Mouse (Mus musculus) lung, adult 2 months (tissue): ENCODE data around the gene Gstp1. TPM values are rescaled to one million over a fixed set of nuclear protein-coding genes. Genes with fewer than 3 reads are reported as not detected.

ENCODE experiments used
- DNase-seq: peaks from one replicate; pipeline ENCODE4 v3.0.0; 2022
- H3K4me1 ChIP-seq: fragments of 200-500 bp; 2 replicates; pipeline ENCODE4 v1.6.1; 2011; ENCODE audit warnings: low read length; ENCODE audit not compliant: control insufficient read depth, insufficient read depth
- H3K4me3 ChIP-seq: fragments of 200-500 bp; replicated peaks from 2 replicates; pipeline ENCODE3; 2011; ENCODE audit warnings: low read depth, mild to moderate bottlenecking, control low read depth, low read length; ENCODE audit errors: extremely low read depth
- CTCF ChIP-seq: fragments of 200-500 bp; IDR thresholded peaks from 2 replicates; pipeline ENCODE4 v1.5.1; 2011; ENCODE audit warnings: mild to moderate bottlenecking, low read length, control low read depth; ENCODE audit not compliant: insufficient read depth
- POLR2A ChIP-seq: fragments of 200-500 bp; IDR thresholded peaks from 2 replicates; pipeline ENCODE4 v1.6.1; 2011; ENCODE audit warnings: low read depth, mild to moderate bottlenecking, control low read depth, low read length, borderline replicate concordance; ENCODE audit errors: extremely low read depth
- WGBS: fragments of 180-500 bp; shearing (Covaris S2); methylation state at CpG from one replicate; pipeline ENCODE4 v1.1.7; 2018; 5-methylcytosine and 5-hydroxymethylcytosine counted together
- polyA plus RNA-seq: library from polyadenylated mRNA; depleted of rRNA; stranded (reverse); fragments of >200 nt; gene quantifications from 2 replicates; pipeline ENCODE4 v1.2.3, GENCODE M21; 2012

The Gstp1 gene
- polyA plus RNA-seq, 1 experiment = 656 TPM

- no peak for TF ChIP-seq POLR2A
- TF ChIP-seq CTCF = no peak
- no peak for DNase-seq
- Histone ChIP-seq H3K4me1 (peaks cover 9% of the 10 kb centered on the region; the same call in 1 of the 2 replicates), H3K4me3 (no peak overlapping the region)
- WGBS = 60% methylated on average over 12 of the region's 12 CpGs
Observed at GRCm38 (mm10) chr19:4036327-4037045, 1.3 kb downstream of the Gstp1 start.

- 41% methylated on average over 5 of the region's 5 CpGs for WGBS
- no peak for DNase-seq
- TF ChIP-seq CTCF (no peak), POLR2A (no peak)
- H3K4me1 ChIP-seq = peaks cover 9% of the 10 kb centered on the region; the same call in 1 of the 2 replicates
- no peak overlapping the region for H3K4me3 ChIP-seq
Observed at GRCm38 (mm10) chr19:4033742-4034141, 4.0 kb downstream of the Gstp1 start.

DNA sequence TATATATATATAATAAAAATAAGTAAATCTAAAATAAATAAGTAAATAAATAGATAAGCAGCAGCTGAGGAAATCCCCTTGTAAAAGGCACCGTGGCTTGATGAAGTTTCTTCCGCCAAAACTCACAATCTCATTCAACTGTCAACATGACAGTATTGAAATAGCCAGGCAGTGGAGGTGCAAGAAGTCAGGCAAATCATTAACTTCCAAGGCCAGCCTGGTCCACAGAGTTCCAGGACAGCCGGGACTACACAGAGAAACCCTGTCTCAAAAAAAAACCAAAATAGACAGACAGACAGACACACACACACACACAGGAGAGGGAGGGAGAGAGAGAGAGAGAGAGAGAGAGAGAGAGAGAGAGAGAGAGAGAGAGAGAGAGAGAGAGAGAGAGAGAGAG lies 4.5 kb downstream of the Gstp1 start:
- TF ChIP-seq POLR2A = no peak
- TF ChIP-seq CTCF = no peak
- no peak overlapping the region for H3K4me3 ChIP-seq
- H3K4me1 ChIP-seq = peaks cover 8% of the 10 kb centered on the region; the same call in 1 of the 2 replicates
- no peak for DNase-seq
- WGBS = 51% methylated on average over 3 of the region's 3 CpGs

- H3K4me1 ChIP-seq = peaks cover 6% of the 10 kb centered on the region; the same call in 1 of the 2 replicates
- TF ChIP-seq CTCF = no peak
- no peak overlapping the region for H3K4me3 ChIP-seq
- 60% methylated on average over 7 of the region's 7 CpGs for WGBS
- no peak for DNase-seq
Observed at GRCm38 (mm10) chr19:4032668-4033067, 5.1 kb downstream of the Gstp1 start.

DNA sequence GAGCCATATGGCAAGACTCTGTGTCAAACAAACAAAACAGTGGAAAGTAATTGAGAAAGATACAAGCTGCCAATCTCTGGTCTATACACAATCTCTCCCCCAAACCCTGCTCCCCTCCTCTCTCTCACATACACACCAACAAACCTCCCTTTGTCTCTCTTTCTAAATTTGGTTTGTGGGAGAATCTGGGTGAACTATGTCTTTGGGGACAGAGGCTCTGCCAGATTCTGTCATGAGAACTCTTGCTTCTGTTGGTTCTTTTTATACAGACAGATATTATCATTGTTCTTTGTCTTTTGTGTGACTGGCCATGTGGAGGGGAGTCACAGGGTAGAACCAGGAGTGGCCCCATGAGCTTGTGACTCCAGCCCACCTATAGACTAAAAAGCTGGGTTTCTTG lies 10.2 kb downstream of the Gstp1 start:
- TF ChIP-seq CTCF = no peak
- TF ChIP-seq POLR2A = no peak

DNA sequence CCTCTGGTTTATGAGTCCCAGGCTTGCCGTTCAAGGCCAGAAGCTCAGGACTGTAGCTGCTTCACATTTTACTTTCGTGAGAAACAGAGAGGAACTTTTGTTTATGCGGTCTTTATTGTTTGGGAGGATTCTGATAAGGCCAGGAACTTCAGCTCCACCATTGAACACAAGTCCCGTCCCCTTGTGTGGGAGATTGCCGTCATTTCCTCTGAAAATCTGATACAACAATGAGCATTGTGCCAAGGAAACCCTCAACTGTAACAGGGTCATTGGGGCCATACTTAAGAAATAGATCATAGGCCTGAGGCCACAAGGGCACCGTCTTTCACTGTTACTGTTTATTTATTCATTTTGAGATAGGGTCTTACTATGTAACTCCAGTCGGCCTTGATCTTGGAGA lies 14.6 kb downstream of the Gstp1 start:
- TF ChIP-seq CTCF = no peak
- no peak for DNase-seq
- no peaks in the 10 kb centered on the region for H3K4me1 ChIP-seq
- H3K4me3 ChIP-seq = no peak overlapping the region
- 37% methylated on average over 7 of the region's 7 CpGs for WGBS

More for the DNA sequence above, 10.2 kb downstream of the Gstp1 start:
- Histone ChIP-seq H3K4me1 (no peaks in the 10 kb centered on the region), H3K4me3 (no peak overlapping the region)
- DNase-seq = no peak

DNA sequence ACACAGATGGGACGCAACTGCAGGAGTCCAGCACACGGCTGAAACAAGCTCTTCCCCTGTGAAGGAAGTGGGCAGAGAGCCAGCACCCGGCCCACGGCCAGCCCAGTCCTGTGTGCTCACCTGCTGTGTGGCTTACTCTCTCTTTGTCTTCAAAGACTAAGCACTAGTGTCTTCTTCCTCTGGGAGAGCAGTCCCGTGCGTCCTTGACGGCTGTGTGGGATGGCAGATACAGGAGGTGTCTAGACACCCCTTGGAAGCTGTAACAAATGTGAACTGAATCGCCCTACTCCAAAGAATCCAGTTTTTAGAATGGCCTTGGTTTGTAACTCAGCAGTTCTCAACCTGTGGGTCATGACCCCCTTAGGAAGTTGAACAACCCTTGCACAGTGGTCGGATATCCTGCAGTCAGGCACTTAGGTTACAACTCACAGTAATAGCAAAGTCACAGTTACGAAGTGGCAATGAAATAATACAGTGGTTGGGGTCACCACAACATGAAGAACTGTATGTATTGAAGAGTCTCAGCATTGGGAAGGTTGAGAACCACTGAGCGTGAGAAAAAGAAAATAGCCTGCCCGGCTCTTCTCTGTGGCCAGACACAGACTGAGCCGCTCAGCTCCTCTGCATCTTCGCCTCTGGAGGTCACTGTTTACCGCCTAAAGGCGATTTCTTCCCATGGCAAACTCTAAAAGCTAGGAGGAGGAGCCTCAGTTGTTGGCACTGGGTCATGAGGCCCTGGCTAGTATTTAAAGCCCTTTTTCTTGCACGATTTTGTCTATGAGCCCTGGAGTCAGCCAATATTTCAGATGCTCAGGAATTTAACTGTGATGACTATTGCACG lies 18.8 kb downstream of the Gstp1 start:
- WGBS = 16% methylated on average over 18 of the region's 18 CpGs

DNA sequence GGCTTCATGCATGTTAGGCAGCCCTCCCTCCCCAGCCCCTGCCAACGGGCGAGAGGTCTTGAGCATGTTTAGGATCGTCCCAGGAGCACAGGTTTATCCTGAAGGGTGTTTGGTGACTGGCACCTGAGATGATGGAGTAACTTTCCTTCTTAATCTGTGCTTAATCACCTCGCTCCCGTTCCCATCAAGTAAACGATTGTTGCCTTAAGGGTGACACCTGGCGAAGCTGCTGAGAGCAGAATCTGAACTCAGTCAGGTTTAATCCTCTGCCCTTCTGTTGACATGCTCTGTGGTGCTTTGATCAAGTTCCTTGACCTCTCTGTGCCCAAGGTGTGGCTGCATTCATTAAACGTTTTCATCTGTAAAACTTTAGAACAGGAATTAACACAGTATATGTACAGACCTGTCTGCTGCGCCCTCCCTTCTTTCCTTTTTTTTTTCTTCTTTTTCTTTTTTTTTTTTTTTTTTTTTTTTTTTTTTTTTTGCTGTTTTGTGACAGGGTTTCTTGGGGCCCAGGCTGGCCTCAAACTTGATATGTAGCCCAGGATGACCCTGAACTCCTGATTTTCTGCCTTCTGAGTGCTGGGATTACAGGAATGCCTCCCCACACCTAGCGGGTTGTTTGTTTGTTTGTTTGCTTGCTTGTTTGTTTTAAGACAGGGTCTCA lies 19.7 kb downstream of the Gstp1 start:
- TF ChIP-seq CTCF (no peak), POLR2A (no peak)
- no peak for DNase-seq
- 55% methylated on average over 10 of the region's 10 CpGs for WGBS
- Histone ChIP-seq H3K4me1 (peaks cover under 1% of the 10 kb centered on the region; the same call in 1 of the 2 replicates), H3K4me3 (no peak overlapping the region)

More for the DNA sequence above, 18.8 kb downstream of the Gstp1 start:
- Histone ChIP-seq H3K4me1 (no peaks in the 10 kb centered on the region), H3K4me3 (no peak overlapping the region)
- peak; percentile 73 for DNase-seq
- TF ChIP-seq CTCF = peak; percentile 85
- no peak for TF ChIP-seq POLR2A

GRCm38 (mm10) chr19:4015635-4016034 lies 22.1 kb downstream of the Gstp1 start:
- DNase-seq = no peak
- Histone ChIP-seq H3K4me1 (peaks cover 3% of the 10 kb centered on the region), H3K4me3 (no peak overlapping the region)
- TF ChIP-seq CTCF (no peak), POLR2A (no peak)
- WGBS = 61% methylated on average over 5 of the region's 5 CpGs
